Mouse (Mus musculus) induced T-regulatory cell, adult 2 months (primary cell): ENCODE measurements around the gene Dock11.

Experiments
- DNase-seq: peaks from one replicate; pipeline ENCODE4 v3.0.0-alpha.2; 2012; ENCODE audit warnings: low read depth

Dock11 gene

DNA sequence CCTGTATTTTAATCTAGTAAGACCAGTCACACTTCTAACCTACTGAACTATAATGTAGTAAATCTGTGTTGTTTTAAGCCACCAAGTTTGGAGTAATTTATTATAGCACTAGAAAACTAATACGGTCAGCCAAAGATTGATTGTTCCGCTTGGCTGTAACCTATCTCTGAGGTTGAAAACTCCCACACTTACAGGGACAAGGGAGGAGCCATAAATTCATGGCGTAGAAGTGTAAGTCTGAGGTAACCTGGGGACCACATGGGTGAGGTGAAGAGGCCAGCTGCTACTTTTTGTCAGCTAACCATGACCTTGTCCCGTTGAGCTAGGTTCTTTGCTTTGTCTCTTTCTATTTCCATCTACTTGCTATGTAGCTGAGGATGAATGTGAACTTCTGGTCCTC, 61.5 kb downstream of the Dock11 start:
- no peak for DNase-seq

DNA sequence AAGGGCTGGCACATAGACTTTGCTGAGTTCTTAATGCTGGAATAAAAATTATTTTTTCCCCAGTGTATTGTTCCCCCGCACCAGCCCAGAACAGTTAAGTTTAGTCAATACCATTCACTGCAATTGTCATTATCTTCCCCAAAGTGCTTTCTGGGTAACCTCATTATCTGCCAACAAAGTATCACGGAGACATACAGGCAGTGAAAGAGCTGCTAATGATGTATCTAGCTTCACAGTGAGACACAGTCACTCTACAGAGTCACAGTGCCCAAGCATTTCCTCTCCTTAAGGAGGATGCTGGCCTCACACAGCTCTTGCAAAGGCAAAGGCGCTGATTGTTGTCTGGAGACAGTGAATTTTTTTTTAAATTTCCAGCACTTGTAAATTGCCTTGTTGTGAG, 63.3 kb downstream of the Dock11 start:
- no peak for DNase-seq

GRCm38 (mm10) chrX:35952521-35953095, 64.0 kb downstream of the Dock11 start:
- no peak for DNase-seq

DNA sequence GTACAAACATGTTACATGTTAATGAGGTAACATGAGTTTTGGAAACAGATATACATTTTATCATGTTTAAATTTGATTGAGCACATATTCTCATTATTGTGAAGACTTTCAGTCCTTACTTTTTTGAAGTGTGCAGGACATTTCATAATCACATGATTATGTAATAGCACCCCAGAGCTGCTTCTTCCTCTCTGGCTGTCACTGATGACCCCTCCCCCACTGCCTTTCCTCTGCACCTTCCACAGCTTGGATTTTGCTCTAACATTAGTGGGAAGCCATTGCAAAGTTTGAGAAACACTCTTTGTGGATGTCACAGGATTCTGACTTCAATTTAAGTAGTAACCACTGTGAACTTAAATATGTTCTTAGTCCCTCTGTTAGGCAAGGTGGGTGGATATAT, 67.6 kb downstream of the Dock11 start:
- DNase-seq: no peak

- no peak for DNase-seq
These were observed 74.5 kb downstream of the Dock11 start for GRCm38 (mm10) chrX:35963087-35963486.

- no peak for DNase-seq
These were observed 80.6 kb downstream of the Dock11 start for GRCm38 (mm10) chrX:35969276-35969675.

DNA sequence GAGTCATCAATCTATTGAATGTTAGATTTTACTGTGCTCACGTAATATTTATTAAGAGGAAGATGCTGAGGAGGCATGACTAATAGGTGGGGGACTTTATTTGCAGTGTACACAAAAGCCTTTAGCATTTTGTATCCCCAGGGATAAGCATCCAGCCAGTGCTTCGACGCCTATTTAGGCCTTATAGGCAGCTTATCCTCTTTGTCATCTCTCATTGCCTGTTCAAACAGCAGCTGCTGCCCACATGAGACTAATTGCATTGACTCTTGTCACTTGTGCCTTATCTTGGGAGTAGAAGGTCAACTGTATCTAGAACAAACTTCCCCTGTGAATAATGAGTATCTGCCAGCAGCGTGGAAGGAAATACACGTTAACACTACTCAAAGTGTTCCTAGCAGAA, 88.0 kb downstream of the Dock11 start:
- no peak for DNase-seq

- no peak for DNase-seq
These were observed 99.3 kb downstream of the Dock11 start for GRCm38 (mm10) chrX:35987981-35988380.

DNA sequence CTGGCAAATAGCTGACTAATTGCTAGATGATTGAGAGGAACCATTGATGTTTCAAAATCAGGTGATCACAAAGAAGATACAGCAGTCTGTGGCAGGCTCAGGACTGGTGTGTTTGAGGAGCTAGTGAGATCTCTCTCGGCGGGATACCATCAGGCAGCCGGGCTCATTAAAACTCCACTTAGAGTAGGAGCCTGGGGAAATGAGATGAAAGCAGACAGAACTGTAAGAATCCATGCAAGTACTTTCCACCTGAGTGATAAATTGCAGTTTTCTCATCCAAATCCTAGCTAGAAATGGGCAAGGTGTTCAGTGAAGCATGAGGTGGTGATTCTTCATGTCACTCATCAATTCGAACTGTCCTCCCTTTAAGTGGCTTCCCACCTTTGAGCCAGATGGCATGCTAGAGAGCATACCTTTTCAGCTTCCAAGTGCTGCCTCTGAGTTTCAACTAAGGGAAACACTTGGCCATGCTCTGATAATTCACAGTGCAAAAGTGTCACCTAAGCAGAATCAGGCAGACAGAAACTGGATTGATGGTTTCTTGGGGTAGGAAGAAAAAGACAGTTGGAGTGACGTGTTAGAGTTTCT, 102.0 kb downstream of the Dock11 start:
- no peak for DNase-seq

DNA sequence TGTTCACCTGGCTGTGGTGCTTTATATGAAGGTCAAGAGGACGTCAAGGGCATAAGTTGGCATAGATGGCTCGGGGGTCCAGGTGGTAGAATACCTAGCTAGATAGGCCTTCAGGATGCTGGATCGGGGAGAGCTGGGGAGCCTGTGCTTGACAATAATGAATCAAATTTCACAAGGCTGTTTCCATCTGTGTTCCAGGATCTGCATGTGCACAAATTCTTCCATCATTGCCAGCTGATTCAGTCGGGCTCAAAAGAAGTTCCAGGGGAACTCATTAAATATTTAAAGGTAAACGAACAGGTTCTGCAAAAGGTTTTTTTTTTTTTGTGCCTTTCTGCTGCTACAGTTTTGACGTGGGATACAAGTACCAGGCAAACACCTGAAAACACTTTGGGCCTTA, 105.6 kb downstream of the Dock11 start:
- DNase-seq: no peak

DNA sequence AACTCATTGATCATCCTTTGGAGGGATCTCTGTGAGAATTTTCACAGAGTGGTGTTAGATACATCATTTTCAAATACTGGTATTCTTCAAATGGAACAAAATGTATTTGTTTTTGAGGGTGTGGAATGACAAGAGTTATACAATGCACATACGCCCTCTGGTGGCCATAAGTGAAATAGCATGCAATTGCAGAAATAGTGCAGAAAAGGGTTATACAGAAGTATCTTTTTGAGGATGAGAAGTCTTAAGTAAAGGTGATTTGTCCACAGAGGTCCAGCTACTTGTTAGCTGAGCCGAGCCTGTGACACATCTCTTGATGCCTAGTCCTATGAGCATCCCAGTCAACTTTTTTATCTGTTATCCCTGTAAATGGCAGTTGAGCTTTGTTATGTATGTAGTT, 108.4 kb downstream of the Dock11 start:
- peak; percentile 65 for DNase-seq

GRCm38 (mm10) chrX:35997793-35998419, 109.3 kb downstream of the Dock11 start:
- DNase-seq: no peak

DNA sequence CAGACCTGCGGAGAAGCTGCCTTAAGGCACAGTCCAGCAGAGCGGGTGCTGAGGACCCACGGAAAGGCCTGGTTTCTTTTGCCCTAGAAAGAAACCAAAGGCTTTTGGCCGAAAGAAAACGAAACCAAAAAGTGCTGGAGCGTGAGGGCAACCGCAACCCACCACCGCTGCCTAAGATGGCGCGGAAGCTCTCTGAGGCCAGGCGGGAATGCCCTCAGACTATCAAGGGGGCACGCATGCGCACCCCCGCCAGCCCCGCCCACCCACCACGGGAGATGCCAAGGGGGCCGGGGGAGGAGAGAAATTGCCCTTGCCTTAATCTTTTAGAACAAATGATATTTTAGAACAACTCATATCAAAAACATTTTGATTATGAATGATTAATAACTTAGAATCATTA, 137.0 kb downstream of the Dock11 start:
- DNase-seq: no peak

GRCm38 (mm10) chrX:36031113-36031512, 142.5 kb downstream of the Dock11 start:
- DNase-seq: no peak

DNA sequence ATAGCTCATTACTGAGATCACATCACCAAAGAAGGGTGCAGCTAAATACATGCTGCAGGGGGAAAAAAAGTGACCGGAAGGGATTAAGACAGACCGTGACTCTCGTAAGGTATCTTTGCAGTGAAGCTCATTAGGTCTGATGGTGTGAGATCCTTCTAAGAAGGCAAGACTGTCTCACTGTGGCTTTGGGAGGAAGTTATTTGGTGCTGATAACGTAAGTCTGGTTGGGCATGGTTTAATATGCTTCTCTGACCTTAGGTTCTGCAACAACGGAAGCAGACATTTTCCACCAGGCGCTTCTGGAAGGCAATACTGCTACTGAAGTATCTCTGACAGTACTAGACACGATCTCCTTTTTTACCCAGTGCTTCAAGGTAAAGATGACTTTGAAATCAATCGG, 145.4 kb downstream of the Dock11 start:
- no peak for DNase-seq

DNA sequence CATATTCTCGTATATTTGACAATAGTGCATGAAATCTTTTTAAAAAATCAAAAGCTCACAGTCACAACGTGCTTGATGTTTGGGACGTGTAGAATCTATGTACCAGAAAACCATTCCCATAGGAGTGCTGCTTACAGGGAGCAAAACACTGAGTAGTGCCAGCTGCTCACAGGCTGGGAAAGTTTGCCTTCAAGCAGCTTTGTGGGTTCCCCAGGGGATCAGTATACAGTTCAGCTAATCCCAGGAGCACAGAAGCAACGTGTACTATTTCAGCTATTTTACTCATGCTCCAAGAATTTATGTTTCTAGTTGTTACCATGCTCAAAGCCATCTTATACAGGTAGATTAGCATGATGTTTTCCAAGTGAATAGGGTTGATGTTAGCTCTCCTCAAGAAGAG, 157.1 kb downstream of the Dock11 start:
- no peak for DNase-seq

DNA sequence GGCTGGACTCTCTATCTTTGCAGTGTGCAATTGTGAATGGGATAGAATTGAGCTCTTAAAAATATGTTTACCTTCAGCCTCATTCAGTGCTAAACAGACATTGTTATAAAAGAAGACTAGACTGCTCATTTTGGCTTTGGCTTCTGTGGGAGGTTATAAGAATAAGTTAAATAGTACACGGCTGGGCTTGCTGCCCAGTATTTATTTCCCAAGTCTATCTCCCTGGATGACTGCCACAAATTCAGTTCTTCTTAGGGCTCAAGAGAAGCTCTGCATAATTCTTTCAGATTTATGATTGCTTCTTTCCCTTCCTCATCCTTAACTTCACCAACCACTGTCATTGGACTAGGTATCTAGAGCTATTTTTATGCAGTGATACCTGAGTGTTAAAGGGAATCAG, 158.8 kb downstream of the Dock11 start:
- no peak for DNase-seq

DNA sequence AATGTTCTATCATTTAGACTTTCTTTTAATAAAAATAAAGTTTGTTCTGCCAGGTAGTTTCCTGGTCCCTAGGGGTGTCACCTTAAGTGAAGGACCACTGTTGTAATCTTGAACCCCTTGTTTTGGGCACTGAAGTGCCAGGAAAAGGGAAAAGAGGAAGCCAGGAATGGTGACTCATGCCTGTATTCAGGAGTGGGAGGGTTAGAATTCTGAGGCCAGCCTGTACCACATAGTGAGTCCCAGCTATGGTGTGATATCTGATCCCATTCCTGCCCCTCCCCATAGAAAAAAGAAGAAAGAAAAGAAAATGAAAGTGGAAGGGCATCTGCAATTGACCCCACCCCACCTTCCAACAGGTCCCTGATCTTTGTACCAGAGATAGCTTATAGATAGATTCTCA, 161.7 kb downstream of the Dock11 start:
- DNase-seq: no peak

GRCm38 (mm10) chrX:36073997-36074396, 185.4 kb downstream of the Dock11 start:
- DNase-seq: no peak

- DNase-seq: no peak
These were observed 188.5 kb downstream of the Dock11 start for GRCm38 (mm10) chrX:36077164-36077563.

DNA sequence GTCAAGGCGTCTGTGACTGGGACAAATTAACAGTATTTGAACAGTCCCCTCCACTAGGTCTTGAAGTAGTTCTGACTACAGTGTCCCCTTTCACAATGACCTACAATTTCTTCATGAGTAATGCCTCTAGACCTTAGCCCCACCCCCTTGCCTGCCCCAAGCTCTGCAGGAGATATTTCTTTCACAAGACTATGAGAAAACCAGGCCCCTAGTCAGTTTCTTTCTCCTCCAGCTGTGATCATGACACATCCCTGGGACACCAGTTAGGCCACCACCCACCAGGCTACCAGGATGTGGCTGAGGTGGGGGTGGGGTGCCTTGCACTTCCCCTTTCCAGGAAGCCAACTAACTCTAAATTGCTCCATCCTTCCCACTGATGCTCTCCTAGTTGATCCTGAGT, 194.3 kb downstream of the Dock11 start:
- no peak for DNase-seq

DNA sequence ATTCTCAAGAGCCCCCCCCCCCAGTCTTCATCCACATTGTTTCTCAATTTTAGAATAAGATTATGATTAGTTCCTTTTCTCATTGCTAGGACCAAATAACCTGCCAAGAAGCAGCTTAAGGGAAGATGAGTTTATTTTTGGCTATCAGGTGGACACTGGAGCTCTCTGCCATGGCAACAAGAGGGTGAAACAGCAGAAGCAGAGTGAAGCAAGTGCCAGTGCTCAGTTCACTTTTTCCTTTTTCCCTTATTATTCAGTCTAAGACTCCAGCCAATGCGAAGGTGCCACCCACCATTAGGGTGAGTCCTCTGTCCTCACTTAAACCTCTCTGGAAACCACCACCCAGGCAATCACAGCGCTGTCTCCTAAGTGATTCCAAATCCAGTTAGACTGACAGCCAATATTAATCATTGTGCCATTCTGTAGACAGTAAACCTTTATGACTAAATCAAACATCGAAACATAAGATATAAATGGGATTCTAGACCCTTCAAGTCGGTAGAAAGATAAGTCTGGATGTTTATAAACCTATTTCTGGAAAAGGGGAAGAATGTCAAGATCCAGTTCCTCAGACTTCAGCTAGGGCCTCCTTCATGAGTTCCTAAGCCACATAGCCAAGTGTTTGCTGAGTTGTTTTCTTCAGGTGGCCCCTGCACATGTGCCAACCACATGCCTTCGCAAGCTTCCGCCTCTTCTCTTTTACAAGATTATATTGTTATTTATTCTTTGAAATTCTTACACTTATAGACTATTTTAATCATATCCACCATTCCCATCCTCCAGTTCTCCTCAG, 200.0 kb downstream of the Dock11 start:
- no peak for DNase-seq

- DNase-seq: no peak
These were observed 212.3 kb downstream of the Dock11 start for GRCm38 (mm10) chrX:36100883-36101282.
